Mouse (Mus musculus) MEL (cell line): ENCODE results near the gene Prdm16.

ENCODE experiments used
- CTCF ChIP-seq, 3 experiments: IDR thresholded peaks in 2 of 3; conservative IDR thresholded peaks in 1 of 3; 2 replicates each; pipeline ENCODE4 v1.5.1; 2011 to 2012; ENCODE audit warnings: low read length in 3 of 3, low read depth in 2 of 3, mild to moderate bottlenecking in 2 of 3, improper control_type of control experiment in 1 of 3, inconsistent platforms in 1 of 3, mixed read lengths in 1 of 3, moderate library complexity in 1 of 3; ENCODE audit not compliant: control insufficient read depth in 1 of 3, insufficient read depth in 1 of 3, poor library complexity in 1 of 3, severe bottlenecking in 1 of 3
- EP300 ChIP-seq, 2 experiments: IDR thresholded peaks; 2 replicates each; pipeline ENCODE4 v1.6.1; 2011; ENCODE audit warnings: improper control_type of control experiment in 2 of 2, low read length in 2 of 2, low read depth in 1 of 2, mild to moderate bottlenecking in 1 of 2
- MAFK ChIP-seq: IDR thresholded peaks from 2 replicates; pipeline ENCODE4 v1.6.1; 2011; ENCODE audit warnings: low read depth, mild to moderate bottlenecking, low read length, improper control_type of control experiment, borderline replicate concordance
- POLR2A ChIP-seq, 2 experiments: IDR thresholded peaks; 2 replicates each; pipeline ENCODE4 v1.6.1; 2011 to 2012; ENCODE audit warnings: low read length in 2 of 2, mild to moderate bottlenecking in 2 of 2, control low read depth in 1 of 2, improper control_type of control experiment in 1 of 2, low read depth in 1 of 2, moderate library complexity in 1 of 2; ENCODE audit not compliant: control insufficient read depth in 1 of 2, insufficient read depth in 1 of 2, poor library complexity in 1 of 2
- RCOR1 ChIP-seq: IDR thresholded peaks from 2 replicates; pipeline ENCODE4 v1.6.1; 2012; ENCODE audit warnings: low read depth, mild to moderate bottlenecking, inconsistent platforms, low read length, improper control_type of control experiment
- TBP ChIP-seq: IDR thresholded peaks from 2 replicates; pipeline ENCODE4 v1.8.0; 2011; ENCODE audit warnings: low read depth, low read length, improper control_type of control experiment
- TCF12 ChIP-seq: IDR thresholded peaks from 2 replicates; pipeline ENCODE4 v1.6.1; 2014; ENCODE audit warnings: low read depth, mild to moderate bottlenecking, inconsistent platforms, low read length, improper control_type of control experiment, moderate library complexity
- ZKSCAN1 ChIP-seq: IDR thresholded peaks from 2 replicates; pipeline ENCODE4 v1.6.1; 2012; ENCODE audit warnings: low read depth, mild to moderate bottlenecking, inconsistent platforms, low read length, improper control_type of control experiment, moderate library complexity
- ZNF384 ChIP-seq: IDR thresholded peaks from 2 replicates; pipeline ENCODE4 v1.6.1; 2012; ENCODE audit warnings: low read depth, mild to moderate bottlenecking, inconsistent platforms, low read length, improper control_type of control experiment

- TF ChIP-seq ZKSCAN1 (no peak), TCF12 (no peak), MAFK (no peak), EP300 (IDR thresholded peaks at IDR 0.05; ENCODE audit: low read depth in 1 of 2, low read length in 2 of 2) (no peak), CTCF (IDR thresholded peaks at IDR 0.05 in 2 of 3, conservative IDR thresholded peaks at IDR 0.05 in 1 of 3; ENCODE audit: control insufficient read depth in 1 of 3, insufficient read depth in 1 of 3, low read depth in 2 of 3, low read length in 3 of 3, poor library complexity in 1 of 3, severe bottlenecking in 1 of 3) (no peak), POLR2A (IDR thresholded peaks at IDR 0.05; ENCODE audit: control insufficient read depth in 1 of 2, insufficient read depth in 1 of 2, low read depth in 1 of 2, low read length in 2 of 2, poor library complexity in 1 of 2) (no peak), RCOR1 (no peak), TBP (no peak), ZNF384 (no peak)
These were observed 131.4 kb downstream of the Prdm16 start for GRCm38 (mm10) chr4:154505313-154505712.
